Mouse (Mus musculus) small intestine, adult 2 months (tissue): Measurements from ENCODE around the gene Col17a1.

Experiments
- CTCF ChIP-seq: fragments of 200-500 bp; IDR thresholded peaks from 2 replicates; pipeline ENCODE4 v1.5.1; 2012; ENCODE audit warnings: low read depth, mild to moderate bottlenecking, control low read depth, inconsistent platforms, low read length, moderate library complexity, mixed read lengths; ENCODE audit not compliant: insufficient replicate concordance, insufficient read length; ENCODE audit errors: extremely low read depth
- POLR2A ChIP-seq: fragments of 200-500 bp; IDR thresholded peaks from 2 replicates; pipeline ENCODE4 v1.6.1; 2012; ENCODE audit warnings: low read depth, mild to moderate bottlenecking, control low read depth, inconsistent platforms, low read length, moderate library complexity

- no peak for TF ChIP-seq CTCF
- no peak for TF ChIP-seq POLR2A
These were observed 7.8 kb upstream of the Col17a1 start for GRCm38 (mm10) chr19:47699743-47700142.
